Mouse (Mus musculus) heart, adult 2 months (tissue): Measurements from ENCODE around the gene Clec4d.
"Not testable (repeated sequence)": the region's sequence is repeated elsewhere in the genome, so short reads cannot be mapped to it uniquely, and the experiment has no call there.

ENCODE experiments used
- CTCF ChIP-seq: fragments of 200-600 bp; IDR thresholded peaks from 2 replicates; pipeline ENCODE4 v1.8.1; 2022; ENCODE audit warnings: antibody characterized with exemption, mild to moderate bottlenecking, moderate library complexity
- EP300 ChIP-seq: fragments of 200-500 bp; IDR thresholded peaks from 2 replicates; pipeline ENCODE4 v1.6.1; 2011; ENCODE audit warnings: low read depth, low read length, control low read depth; ENCODE audit not compliant: insufficient read depth

DNA sequence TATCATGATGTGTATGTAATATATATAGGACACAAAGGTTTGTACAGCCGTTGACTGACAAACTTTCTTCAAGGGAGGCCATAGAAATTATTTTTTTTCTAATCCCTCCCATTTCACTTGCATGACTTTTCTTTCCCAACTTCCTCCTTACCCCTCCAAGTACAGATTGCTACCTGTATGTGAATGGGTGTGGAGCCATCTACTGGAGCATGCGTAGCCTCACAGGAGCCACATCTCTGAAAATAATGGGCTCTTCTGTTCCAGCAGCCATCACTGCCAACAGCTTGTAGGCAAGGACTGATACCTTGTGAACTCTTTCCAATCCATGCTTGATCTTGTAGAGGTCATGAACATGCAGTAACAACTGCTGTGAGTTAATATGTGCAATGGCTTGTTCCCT lies 13.0 kb upstream of the Clec4d start:
- TF ChIP-seq CTCF, EP300: not testable (repeated sequence)
